Mouse (Mus musculus): Measurements from ENCODE around the gene Uchl5. TPM values are rescaled to one million over a fixed set of nuclear protein-coding genes. Genes with fewer than 3 reads are reported as not detected.

The Uchl5 gene
- polyA plus RNA-seq, 1 experiment from 2014 or later = 128 TPM

- 73% methylated on average over 8 of the region's 8 CpGs for WGBS (ENCODE audit: insufficient replicate concordance)
- Histone ChIP-seq H3K9me3 (replicated peaks) (no peaks in the 10 kb centered on the region), H3K27me3 (replicated peaks) (no peaks in the 10 kb centered on the region), H3K4me2 (no peak overlapping the region), H3K4me3 (no peak overlapping the region), H3K27ac (no peak overlapping the region), H3K9ac (no peak overlapping the region), H3K4me1 (no peaks in the 10 kb centered on the region), H3K36me3 (peaks cover 15% of the 10 kb centered on the region; the same call in 1 of the 2 replicates)
- ATAC-seq = peak; percentile 30; the same call in 1 of the 2 replicates
Measured at GRCm38 (mm10) chr1:143762159-143762558, 14.9 kb upstream of the Uchl5 start.

GRCm38 (mm10) chr1:143764443-143764842 is 12.6 kb upstream of the Uchl5 start:
- Histone ChIP-seq H3K9ac (no peak overlapping the region), H3K9me3 (replicated peaks) (no peaks in the 10 kb centered on the region), H3K27ac (no peak overlapping the region), H3K4me1 (no peaks in the 10 kb centered on the region), H3K36me3 (peaks cover 15% of the 10 kb centered on the region; the same call in 1 of the 2 replicates), H3K4me2 (no peak overlapping the region), H3K4me3 (no peak overlapping the region), H3K27me3 (replicated peaks) (no peaks in the 10 kb centered on the region)
- ATAC-seq = no peak
- WGBS (ENCODE audit: insufficient replicate concordance) = 44% methylated on average over 1 of the region's 1 CpGs

- Histone ChIP-seq H3K27ac (no peak overlapping the region), H3K9me3 (replicated peaks) (no peaks in the 10 kb centered on the region), H3K36me3 (0 out of 2 replicates have a peak, but pooled peaks cover 5% of the 10 kb centered on the region), H3K4me2 (no peak overlapping the region), H3K4me1 (no peaks in the 10 kb centered on the region), H3K9ac (no peak overlapping the region), H3K27me3 (replicated peaks) (no peaks in the 10 kb centered on the region), H3K4me3 (no peak overlapping the region)
- 83% methylated on average over 4 of the region's 4 CpGs for WGBS (ENCODE audit: insufficient replicate concordance)
- ATAC-seq = no peak
Measured at GRCm38 (mm10) chr1:143765801-143766200, 11.3 kb upstream of the Uchl5 start.

- no peaks in the 10 kb centered on the region for H3K27me3 ChIP-seq (replicated peaks)
- H3K4me1 ChIP-seq = no peaks in the 10 kb centered on the region
- H3K9ac ChIP-seq = no peak overlapping the region
- ATAC-seq = no peak
- H3K36me3 ChIP-seq = 0 out of 2 replicates have a peak, but pooled peaks cover 5% of the 10 kb centered on the region
- WGBS (ENCODE audit: insufficient replicate concordance) = 74% methylated on average over 6 of the region's 6 CpGs
- H3K4me2 ChIP-seq = no peak overlapping the region
- no peak overlapping the region for H3K27ac ChIP-seq
- no peaks in the 10 kb centered on the region for H3K9me3 ChIP-seq (replicated peaks)
- no peak overlapping the region for H3K4me3 ChIP-seq
Measured at GRCm38 (mm10) chr1:143766238-143766637, 10.8 kb upstream of the Uchl5 start.

- Histone ChIP-seq H3K36me3 (0 out of 2 replicates have a peak, but pooled peaks cover 5% of the 10 kb centered on the region), H3K4me1 (peaks cover 16% of the 10 kb centered on the region), H3K9ac (no peak overlapping the region), H3K9me3 (replicated peaks) (no peaks in the 10 kb centered on the region), H3K4me3 (no peak overlapping the region), H3K4me2 (no peak overlapping the region), H3K27ac (no peak overlapping the region), H3K27me3 (replicated peaks) (peaks cover 4% of the 10 kb centered on the region)
- ATAC-seq = no peak
- 84% methylated on average over 20 of the region's 20 CpGs for WGBS (ENCODE audit: insufficient replicate concordance)
Measured at GRCm38 (mm10) chr1:143770444-143771109, 6.5 kb upstream of the Uchl5 start.

GRCm38 (mm10) chr1:143773082-143773481 is 4.0 kb upstream of the Uchl5 start:
- Histone ChIP-seq H3K27me3 (replicated peaks) (peaks cover 5% of the 10 kb centered on the region), H3K36me3 (no peaks in the 10 kb centered on the region), H3K4me1 (peaks cover 22% of the 10 kb centered on the region), H3K4me3 (no peak overlapping the region), H3K27ac (no peak overlapping the region), H3K9me3 (replicated peaks) (no peaks in the 10 kb centered on the region), H3K4me2 (no peak overlapping the region), H3K9ac (no peak overlapping the region)
- 71% methylated on average over 7 of the region's 7 CpGs for WGBS (ENCODE audit: insufficient replicate concordance)
- no peak for ATAC-seq

GRCm38 (mm10) chr1:143773909-143774308 is 3.2 kb upstream of the Uchl5 start:
- Histone ChIP-seq H3K4me1 (peaks cover 30% of the 10 kb centered on the region), H3K4me3 (no peak overlapping the region), H3K4me2 (no peak overlapping the region), H3K9ac (no peak overlapping the region), H3K27ac (no peak overlapping the region), H3K27me3 (replicated peaks) (peaks cover 5% of the 10 kb centered on the region), H3K9me3 (replicated peaks) (no peaks in the 10 kb centered on the region), H3K36me3 (no peaks in the 10 kb centered on the region)
- no peak for ATAC-seq
- WGBS (ENCODE audit: insufficient replicate concordance) = 22% methylated on average over 6 of the region's 6 CpGs

- Histone ChIP-seq H3K27me3 (replicated peaks) (peaks cover 5% of the 10 kb centered on the region), H3K36me3 (peaks cover 13% of the 10 kb centered on the region), H3K4me2 (peak overlapping the region; percentile 97), H3K9ac (peak overlapping the region; percentile 94), H3K9me3 (replicated peaks) (no peaks in the 10 kb centered on the region), H3K27ac (peak overlapping the region; percentile 83), H3K4me1 (peaks cover 33% of the 10 kb centered on the region), H3K4me3 (peak overlapping the region; percentile 90)
- WGBS (ENCODE audit: insufficient replicate concordance) = under 1% methylated on average over 39 of the region's 39 CpGs
- ATAC-seq = peak; percentile 45
Measured at GRCm38 (mm10) chr1:143777558-143778218, 616 bp downstream of the Uchl5 start.

GRCm38 (mm10) chr1:143788584-143789227 is 11.6 kb downstream of the Uchl5 start:
- ATAC-seq = peak; percentile 44; the same call in 1 of the 2 replicates

GRCm38 (mm10) chr1:143803537-143803936 is 26.5 kb downstream of the Uchl5 start:
- Histone ChIP-seq H3K27me3 (replicated peaks) (no peaks in the 10 kb centered on the region), H3K36me3 (peaks cover 44% of the 10 kb centered on the region), H3K27ac (no peak overlapping the region), H3K9me3 (replicated peaks) (no peaks in the 10 kb centered on the region), H3K4me3 (no peak overlapping the region), H3K4me1 (no peaks in the 10 kb centered on the region), H3K4me2 (no peak overlapping the region), H3K9ac (no peak overlapping the region)
- WGBS (ENCODE audit: insufficient replicate concordance) = 37% methylated on average over 4 of the region's 4 CpGs
- peak; percentile 59; the same call in 1 of the 2 replicates for ATAC-seq

More at GRCm38 (mm10) chr1:143788584-143789227, 11.6 kb downstream of the Uchl5 start:
- H3K27me3 ChIP-seq (replicated peaks) = no peaks in the 10 kb centered on the region
- H3K9ac ChIP-seq = no peak overlapping the region
- no peaks in the 10 kb centered on the region for H3K9me3 ChIP-seq (replicated peaks)
- H3K36me3 ChIP-seq = peaks cover 45% of the 10 kb centered on the region
- H3K4me3 ChIP-seq = no peak overlapping the region
- H3K4me1 ChIP-seq = no peaks in the 10 kb centered on the region
- whole genome bisulfite sequencing (ENCODE audit: insufficient replicate concordance) = 49% methylated on average over 2 of the region's 2 CpGs
- H3K4me2 ChIP-seq = no peak overlapping the region
- no peak overlapping the region for H3K27ac ChIP-seq

GRCm38 (mm10) chr1:143809062-143809461 is 32.0 kb downstream of the Uchl5 start:
- ATAC-seq = no peak
- no peaks in the 10 kb centered on the region for H3K27me3 ChIP-seq (replicated peaks)

More at GRCm38 (mm10) chr1:143809062-143809461, 32.0 kb downstream of the Uchl5 start:
- no peak overlapping the region for H3K27ac ChIP-seq
- WGBS (ENCODE audit: insufficient replicate concordance) = 88% methylated on average over 6 of the region's 6 CpGs
- H3K9me3 ChIP-seq (replicated peaks) = no peaks in the 10 kb centered on the region
- H3K9ac ChIP-seq = no peak overlapping the region
- no peak overlapping the region for H3K4me3 ChIP-seq
- H3K36me3 ChIP-seq = peaks cover 34% of the 10 kb centered on the region
- H3K4me1 ChIP-seq = no peaks in the 10 kb centered on the region
- no peak overlapping the region for H3K4me2 ChIP-seq

Data from liver, embryonic 12.5 days (tissue).